Mouse (Mus musculus) CH12.LX (cell line): ENCODE results near the gene Emd. TPM values are rescaled to one million over a fixed set of nuclear protein-coding genes. Genes with fewer than 3 reads are reported as not detected.

Experiments
- DNase-seq: peaks from one replicate; pipeline ENCODE4 v3.0.0-alpha.2; 2013; ENCODE audit errors: extremely low read depth
- H3K27ac ChIP-seq: 2 replicates; pipeline ENCODE4 v1.5.1; 2012; ENCODE audit warnings: low read depth, mild to moderate bottlenecking, control low read depth, moderate library complexity; ENCODE audit not compliant: insufficient read depth
- H3K27me3 ChIP-seq: replicated peaks from 2 replicates; pipeline ENCODE3; 2012; ENCODE audit warnings: inconsistent platforms
- H3K36me3 ChIP-seq, 2 experiments: replicated peaks in 1 of 2; 2 replicates each; pipeline versions ENCODE3 to v1.6.1; 2012; ENCODE audit warnings: inconsistent platforms in 1 of 2, low read length in 1 of 2, mild to moderate bottlenecking in 1 of 2, mixed read lengths in 1 of 2, moderate library complexity in 1 of 2; ENCODE audit not compliant: control insufficient read depth in 1 of 2, insufficient read depth in 1 of 2
- H3K4me1 ChIP-seq, 2 experiments: 2 replicates each; pipeline ENCODE4 v1.6.1; 2012; ENCODE audit warnings: inconsistent platforms in 1 of 2, moderate library complexity in 1 of 2; ENCODE audit not compliant: insufficient read depth in 2 of 2, control insufficient read depth in 1 of 2
- H3K4me2 ChIP-seq: 2 replicates; pipeline ENCODE4 v1.6.1; 2012; ENCODE audit warnings: low read depth, mild to moderate bottlenecking, control low read depth; ENCODE audit not compliant: poor library complexity, insufficient read depth, severe bottlenecking
- H3K4me3 ChIP-seq, 3 experiments: fragments of 150-350 bp in 1 of 3; sonication (generic) in 1 of 3; replicated peaks in 1 of 3; 2 replicates each; pipeline versions ENCODE3 to v1.5.1; 2011 to 2012; ENCODE audit warnings: low read depth in 2 of 3, low read length in 2 of 3, mild to moderate bottlenecking in 2 of 3, moderate library complexity in 2 of 3, control low read depth in 1 of 3, improper control_type of control experiment in 1 of 3, inconsistent platforms in 1 of 3, mixed read lengths in 1 of 3; ENCODE audit not compliant: poor library complexity in 1 of 3
- H3K79me2 ChIP-seq: replicated peaks from 2 replicates; pipeline ENCODE4 v1.6.1; 2012; ENCODE audit warnings: mild to moderate bottlenecking, moderate library complexity; ENCODE audit not compliant: control insufficient read depth, poor library complexity, insufficient read depth, severe bottlenecking; ENCODE audit errors: extremely low read depth
- H3K9ac ChIP-seq: 2 replicates; pipeline ENCODE4 v1.6.1; 2012; ENCODE audit warnings: low read depth, mild to moderate bottlenecking, control low read depth, moderate library complexity; ENCODE audit not compliant: insufficient read depth
- H3K9me3 ChIP-seq: replicated peaks from 2 replicates; pipeline ENCODE3; 2012; ENCODE audit warnings: low read length, inconsistent platforms, mixed read lengths
- BHLHE40 ChIP-seq: IDR thresholded peaks from 2 replicates; pipeline ENCODE4 v1.6.1; 2011; ENCODE audit warnings: mild to moderate bottlenecking, low read depth, low read length, improper control_type of control experiment
- CHD1 ChIP-seq: IDR thresholded peaks from 2 replicates; pipeline ENCODE4 v1.6.1; 2012; ENCODE audit warnings: low read depth, low read length, improper control_type of control experiment, inconsistent platforms
- CHD2 ChIP-seq: IDR thresholded peaks from 2 replicates; pipeline ENCODE4 v1.6.1; 2011; ENCODE audit warnings: low read length, improper control_type of control experiment
- CTCF ChIP-seq, 2 experiments: IDR thresholded peaks in 1 of 2; conservative IDR thresholded peaks in 1 of 2; 2 replicates each; pipeline ENCODE4 v1.5.1; 2011 to 2012; ENCODE audit warnings: low read depth in 2 of 2, low read length in 2 of 2, improper control_type of control experiment in 1 of 2, inconsistent platforms in 1 of 2, mild to moderate bottlenecking in 1 of 2, moderate library complexity in 1 of 2
- IRF4 ChIP-seq: IDR thresholded peaks from 2 replicates; pipeline ENCODE4 v1.6.1; 2014; ENCODE audit warnings: low read depth, mild to moderate bottlenecking, inconsistent platforms, low read length, improper control_type of control experiment
- MAX ChIP-seq: IDR thresholded peaks from 2 replicates; pipeline ENCODE4 v1.6.1; 2011; ENCODE audit warnings: low read length, improper control_type of control experiment
- MYC ChIP-seq: IDR thresholded peaks from 2 replicates; pipeline ENCODE4 v1.6.1; 2011; ENCODE audit warnings: low read depth, mild to moderate bottlenecking, improper control_type of control experiment, low read length
- NELFE ChIP-seq: IDR thresholded peaks from 2 replicates; pipeline ENCODE4 v1.6.1; 2011; ENCODE audit warnings: low read depth, low read length, improper control_type of control experiment
- POLR2A ChIP-seq: IDR thresholded peaks from 2 replicates; pipeline ENCODE4 v1.6.1; 2011; ENCODE audit warnings: low read depth, mild to moderate bottlenecking, improper control_type of control experiment, low read length
- POLR2AphosphoS2 ChIP-seq: IDR thresholded peaks from 2 replicates; pipeline ENCODE4 v1.6.1; 2011; ENCODE audit warnings: low read depth, low read length, improper control_type of control experiment
- SMC3 ChIP-seq: IDR thresholded peaks from 2 replicates; pipeline ENCODE4 v1.6.1; 2011; ENCODE audit warnings: low read depth, low read length, improper control_type of control experiment
- TCF12 ChIP-seq: IDR thresholded peaks from 2 replicates; pipeline ENCODE4 v1.6.1; 2014; ENCODE audit warnings: low read depth, mild to moderate bottlenecking, inconsistent platforms, low read length, improper control_type of control experiment
- USF1 ChIP-seq: IDR thresholded peaks from 2 replicates; pipeline ENCODE4 v1.6.1; 2014; ENCODE audit warnings: low read depth, mild to moderate bottlenecking, inconsistent platforms, low read length, improper control_type of control experiment
- ZC3H11A ChIP-seq: IDR thresholded peaks from 2 replicates; pipeline ENCODE4 v1.6.1; 2012; ENCODE audit warnings: low read depth, mild to moderate bottlenecking, inconsistent platforms, low read length, improper control_type of control experiment
- dilution Hi-C: fragments of 300-500 bp; cut with MboI; formaldehyde crosslinking; loops from 2 replicates; pipeline ENCODE4 v1.14.3; 2020; ENCODE audit warnings: low sequenced_read_pairs; ENCODE audit not compliant: extremely low pct_unique_long_range_greater_than_20kb, extremely low pct_ligation_motif_present
- in situ Hi-C: fragments of 300-500 bp; cut with MboI; formaldehyde crosslinking; loops from 3 replicates; pipeline ENCODE4 v1.14.3; 2019; ENCODE audit warnings: low sequenced_read_pairs, low pct_ligation_motif_present, low pct_unique_long_range_greater_than_20kb, mixed read lengths
- polyA plus RNA-seq: library from polyadenylated mRNA; unstranded; fragments of >175 nt; gene quantifications from 2 replicates; pipeline ENCODE4 v1.2.1, GENCODE M21; 2012; ENCODE audit warnings: low read depth; ENCODE audit not compliant: insufficient read length
- total RNA-seq, 2 experiments: library from RNA; depleted of rRNA; stranded (reverse); fragments of 300-350 nt in 1 of 2; fragments of >200 nt in 1 of 2; gene quantifications; 2 replicates each; pipeline ENCODE4 v1.2.3; 2012 to 2014

Gene Emd
- total and polyA plus RNA-seq, 3 experiments = 65.4 to 132 (median 99.4) TPM

- in situ Hi-C loops = no loop called here
- peaks cover 16% of the 10 kb centered on the region for H3K79me2 ChIP-seq
- H3K4me3 ChIP-seq = peak overlapping the region; percentile 66 to 91 (median 88)
Observed at GRCm38 (mm10) chrX:74270902-74271551, 16.5 kb downstream of the Emd start.

GRCm38 (mm10) chrX:74273422-74274322 is 19.2 kb downstream of the Emd start:
- Histone ChIP-seq H3K9me3 (no peaks in the 10 kb centered on the region), H3K9ac (no peak overlapping the region), H3K79me2 (peaks cover 16% of the 10 kb centered on the region), H3K4me2 (0 out of 2 replicates have a peak overlapping the region, but pooled peaks have one; percentile 24), H3K27ac (peak overlapping the region; percentile 29; the same call in 1 of the 2 replicates), H3K4me3 (no peak overlapping the region), H3K36me3 (peaks cover 14 to 19% of the 10 kb centered on the region in 2 experiments), H3K27me3 (no peaks in the 10 kb centered on the region)
- in situ Hi-C loops = no loop called here
- no peak for DNase-seq
- TF ChIP-seq CTCF (conservative IDR thresholded peaks at IDR 0.05 in 1 of 2, IDR thresholded peaks at IDR 0.05 in 1 of 2; ENCODE audit: low read depth in 2 of 2, low read length in 2 of 2) = no peak
- TF ChIP-seq POLR2AphosphoS2 = peak; percentile 100
- no peak for TF ChIP-seq ZC3H11A
- peak; percentile 65; the same call in 1 of the 2 replicates for TF ChIP-seq CHD2
- no peak for TF ChIP-seq USF1
- peak; percentile 63 for TF ChIP-seq POLR2A
- no peak for TF ChIP-seq SMC3
- no peak for TF ChIP-seq TCF12
- TF ChIP-seq, all 38 proteins: peak for 3
- dilution Hi-C loops = no loop called here
- peaks cover 0 to 14% of the 10 kb centered on the region in 2 experiments; a peak in 2 of 4 replicates for H3K4me1 ChIP-seq

More at GRCm38 (mm10) chrX:74270902-74271551, 16.5 kb downstream of the Emd start:
- no peaks in the 10 kb centered on the region for H3K9me3 ChIP-seq
- no peak for TF ChIP-seq BHLHE40
- TF ChIP-seq POLR2A = peak; percentile 1; the same call in 1 of the 2 replicates
- peak; percentile 64; the same call in 1 of the 2 replicates for TF ChIP-seq CHD1
- TF ChIP-seq ZC3H11A = no peak
- TF ChIP-seq SMC3 = no peak
- peak; percentile 45; the same call in 1 of the 2 replicates for TF ChIP-seq MAX
- TF ChIP-seq NELFE = no peak
- TF ChIP-seq POLR2AphosphoS2 = peak; percentile 20; the same call in 1 of the 2 replicates
- peak; percentile 86; the same call in 1 of the 2 replicates for TF ChIP-seq MYC
- TF ChIP-seq IRF4 = no peak
- TF ChIP-seq, all 38 proteins: peak for 5
- dilution Hi-C loops = no loop called here
- peak; percentile 52 for DNase-seq
- Histone ChIP-seq H3K27ac (no peak overlapping the region; the same call in 1 of the 2 replicates), H3K4me1 (peaks cover 0 to 14% of the 10 kb centered on the region in 2 experiments; a peak in 2 of 4 replicates), H3K36me3 (peaks cover 14 to 19% of the 10 kb centered on the region in 2 experiments), H3K4me2 (no peak overlapping the region), H3K27me3 (no peaks in the 10 kb centered on the region), H3K9ac (peak overlapping the region; percentile 96)
